Mouse (Mus musculus): Measurements from ENCODE around the gene Fbxw11.

DNA sequence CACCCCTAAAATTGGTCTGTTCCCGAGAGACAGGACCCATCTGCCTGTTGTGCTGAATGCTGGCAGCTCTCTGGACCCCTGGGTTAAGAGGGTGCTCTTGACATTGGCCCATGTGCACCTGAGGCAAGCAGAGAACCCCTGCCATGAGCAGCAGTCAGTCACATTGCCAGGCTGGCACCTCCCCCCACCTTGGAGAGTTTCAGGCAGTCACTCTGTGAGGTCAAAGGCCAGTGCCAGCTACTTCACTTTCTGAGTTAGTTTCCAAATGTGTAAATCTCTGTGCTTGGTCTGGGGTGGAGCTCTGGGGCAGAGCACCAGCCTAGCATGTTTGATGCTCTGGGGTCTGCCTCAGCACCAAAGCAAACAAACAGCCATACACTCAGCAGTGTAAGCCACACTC, 24.5 kb upstream of the Fbxw11 start:
- TF ChIP-seq CTCF (IDR thresholded peaks at IDR 0.05; ENCODE audit: low read depth, low read length) (no peak), POLR2A (IDR thresholded peaks at IDR 0.05; ENCODE audit: borderline replicate concordance, low read depth, low read length) (no peak)
